Mouse (Mus musculus) telencephalon, adult 2 months (tissue): ENCODE measurements around the gene 2410015M20Rik.
"Not testable (repeated sequence)": the region's sequence is repeated elsewhere in the genome, so short reads cannot be mapped to it uniquely, and the experiment has no call there.

Experiments used
- DNase-seq: peaks from one replicate; pipeline ENCODE4 v3.0.0-alpha.2; 2011; ENCODE audit warnings: low read depth, low spot score

The 2410015M20Rik gene

DNA sequence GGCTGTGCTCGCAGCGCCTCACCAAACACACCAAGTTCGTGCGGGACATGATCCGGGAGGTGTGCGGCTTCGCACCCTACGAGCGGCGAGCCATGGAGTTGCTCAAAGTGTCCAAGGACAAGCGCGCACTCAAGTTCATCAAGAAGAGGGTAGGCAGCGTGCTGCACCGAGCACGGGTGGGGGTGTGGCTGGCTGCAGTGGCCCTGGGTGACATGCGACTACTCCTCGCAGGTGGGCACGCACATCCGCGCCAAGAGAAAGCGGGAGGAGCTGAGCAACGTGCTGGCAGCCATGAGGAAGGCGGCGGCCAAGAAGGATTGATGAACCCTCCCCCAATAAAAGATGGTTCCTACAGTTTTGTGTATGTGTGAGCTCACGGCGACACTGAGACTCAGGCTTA lies 4.3 kb upstream of the 2410015M20Rik start:
- not testable (repeated sequence) for DNase-seq

DNA sequence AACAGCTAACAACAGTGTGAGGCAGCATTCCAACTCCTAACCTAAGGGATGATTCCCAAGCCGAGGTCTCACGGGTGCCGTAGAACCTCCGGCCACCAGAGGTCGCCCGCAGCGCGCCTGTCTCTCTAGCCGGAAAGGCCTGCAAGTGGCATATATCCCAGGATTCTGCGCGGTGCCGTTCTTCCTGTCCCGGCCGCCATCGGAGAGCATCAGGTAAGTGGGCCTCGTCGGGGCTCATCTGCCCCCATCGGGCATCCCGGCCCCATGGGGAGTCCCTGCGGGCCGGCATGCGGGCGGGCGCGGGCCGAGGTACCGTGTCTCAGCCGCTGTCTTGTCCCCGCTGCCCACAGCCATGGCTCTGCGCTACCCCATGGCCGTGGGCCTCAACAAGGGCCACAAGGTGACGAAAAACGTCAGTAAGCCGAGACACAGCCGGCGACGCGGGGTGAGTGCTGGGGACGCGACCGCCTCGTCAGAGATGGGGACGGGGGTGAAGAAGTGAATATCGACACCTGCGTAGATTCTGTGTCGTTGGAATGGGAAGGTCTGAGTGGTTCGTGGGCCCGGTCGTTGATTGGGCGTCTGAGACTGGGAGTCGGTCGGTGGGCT lies 3.8 kb upstream of the 2410015M20Rik start, which contains the start of gene Rpl36:
Gene Rpl36 (plus strand): TSS at position 181 of the 609 bp plus-strand sequence.
- peak; percentile 92 for DNase-seq

DNA sequence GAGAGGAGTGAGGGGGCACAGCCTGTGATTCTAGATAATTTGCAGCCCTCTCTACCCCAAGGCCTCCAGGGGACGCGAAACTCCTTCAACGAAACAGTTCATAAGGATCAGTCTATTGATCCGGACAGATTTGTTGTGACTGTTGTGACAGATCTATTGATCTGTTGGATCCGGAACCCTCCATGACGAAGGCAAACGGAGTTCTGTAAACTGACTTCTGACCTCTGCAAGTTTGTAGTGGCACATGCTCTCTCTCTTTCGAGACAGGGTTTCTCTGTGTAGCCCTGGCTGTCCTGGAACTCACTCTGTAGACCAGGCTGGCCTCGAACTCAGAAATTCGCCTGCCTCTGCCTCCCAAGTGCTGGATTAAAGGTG lies 3.0 kb upstream of the 2410015M20Rik start:
- not testable (repeated sequence) for DNase-seq

DNA sequence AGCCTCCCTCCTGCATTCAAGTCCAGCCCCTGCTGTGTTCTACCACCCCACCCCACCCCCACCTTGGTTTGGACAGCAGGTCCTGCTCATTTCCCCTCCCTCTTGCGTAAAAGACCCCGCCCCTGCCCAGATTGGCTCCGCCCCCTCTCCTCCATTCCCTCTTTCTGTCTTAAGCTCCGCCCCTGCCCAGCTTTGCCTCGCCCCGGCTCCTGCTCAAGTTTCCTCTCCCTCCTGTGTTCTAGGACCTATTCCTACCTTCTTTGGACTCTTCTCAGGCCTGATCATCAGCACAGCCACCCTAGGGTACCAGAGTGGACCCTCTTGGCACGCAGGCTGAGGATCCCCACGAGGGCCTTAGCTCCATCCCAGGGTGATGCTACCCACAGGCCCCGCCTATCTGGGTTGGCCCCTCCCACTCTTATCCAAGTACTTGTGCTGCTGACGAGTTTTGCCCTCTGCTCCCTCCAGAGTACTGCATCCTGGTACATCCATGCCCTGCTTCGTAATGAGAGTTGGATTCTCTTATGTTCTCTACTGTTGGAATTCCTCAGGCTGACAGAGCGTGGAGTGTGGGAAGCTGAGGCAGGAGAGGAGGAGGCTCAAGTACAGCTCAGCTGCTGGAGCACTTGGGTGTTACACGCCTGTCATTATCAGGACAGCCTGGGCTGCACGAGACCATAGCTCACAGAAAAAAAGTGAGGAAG lies 2.4 kb upstream of the 2410015M20Rik start:
- no peak for DNase-seq

GRCm38 (mm10) chr17:56611323-56611722 lies 1.8 kb upstream of the 2410015M20Rik start:
- no peak for DNase-seq

DNA sequence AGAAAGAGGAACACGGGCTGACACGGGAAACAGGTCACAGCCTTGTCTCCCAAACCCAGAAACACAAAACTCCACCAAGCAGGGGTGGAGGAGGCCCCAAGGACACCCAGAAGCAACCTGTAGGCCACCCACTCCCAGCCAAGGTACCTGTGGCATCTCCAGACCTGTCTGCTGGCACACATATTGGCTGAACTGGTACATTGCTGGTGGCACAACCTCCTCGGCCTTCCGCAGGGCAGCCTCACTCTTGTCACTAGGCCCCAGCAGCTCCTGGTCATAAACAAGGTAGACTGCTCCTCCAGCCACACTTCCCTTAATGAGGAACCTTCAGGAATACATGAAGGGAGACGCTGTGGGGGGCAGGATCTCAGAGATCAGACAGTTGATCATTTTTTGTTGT lies 872 bp downstream of the 2410015M20Rik start:
- DNase-seq = no peak

DNA sequence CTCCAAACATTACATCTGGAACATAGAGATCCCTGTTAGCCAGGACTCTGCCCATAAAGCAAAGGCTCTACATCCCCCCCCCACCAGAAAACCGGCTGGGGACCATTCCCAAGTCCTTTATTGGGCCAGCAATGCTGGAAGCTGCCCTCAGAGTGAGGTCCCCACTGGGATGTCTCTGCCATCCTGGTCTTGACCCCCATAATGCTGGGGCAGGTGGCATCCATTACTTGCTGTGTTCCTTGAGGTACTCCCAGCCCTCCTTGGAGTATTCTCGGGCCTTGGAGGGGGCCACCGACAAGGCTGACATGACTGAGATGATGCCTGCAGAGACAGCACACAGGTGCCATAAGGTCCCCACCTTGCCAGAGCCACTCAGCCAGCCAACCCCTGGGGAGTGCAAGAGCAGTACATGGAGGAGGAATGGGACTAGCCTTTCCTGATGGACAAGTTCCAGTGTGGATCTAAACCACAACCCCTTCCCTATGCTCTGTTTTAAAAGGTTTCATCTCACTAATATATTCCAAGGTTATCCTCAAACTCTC lies 2.0 kb downstream of the 2410015M20Rik start:
- no peak for DNase-seq

GRCm38 (mm10) chr17:56605431-56605830 lies 4.1 kb downstream of the 2410015M20Rik start:
- no peak for DNase-seq

GRCm38 (mm10) chr17:56604422-56604821 lies 5.1 kb downstream of the 2410015M20Rik start:
- no peak for DNase-seq

GRCm38 (mm10) chr17:56604070-56604380 lies 5.5 kb downstream of the 2410015M20Rik start:
- no peak for DNase-seq

GRCm38 (mm10) chr17:56603186-56604069 lies 6.1 kb downstream of the 2410015M20Rik start:
- no peak for DNase-seq

GRCm38 (mm10) chr17:56593527-56594271 lies 15.9 kb downstream of the 2410015M20Rik start:
- DNase-seq = no peak

DNA sequence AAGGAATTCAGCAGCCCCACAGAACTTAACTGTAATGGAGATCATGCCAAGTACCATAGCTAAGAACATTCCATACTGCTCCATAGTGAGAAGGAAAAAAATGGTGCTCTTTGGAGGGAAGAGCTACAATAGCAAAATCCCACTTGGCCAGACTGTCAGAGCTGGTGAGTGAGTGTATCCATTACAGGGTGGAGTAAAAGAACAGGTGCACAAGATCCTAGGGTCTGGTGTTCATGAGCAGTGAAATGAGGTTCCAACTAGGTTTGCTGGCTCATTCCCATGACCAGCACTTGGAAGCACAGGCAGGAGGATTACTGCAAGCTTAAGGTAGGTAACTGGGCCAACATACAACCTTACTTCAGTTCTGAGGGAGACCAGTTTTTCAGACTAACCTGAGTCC lies 17.0 kb downstream of the 2410015M20Rik start:
- DNase-seq = no peak

DNA sequence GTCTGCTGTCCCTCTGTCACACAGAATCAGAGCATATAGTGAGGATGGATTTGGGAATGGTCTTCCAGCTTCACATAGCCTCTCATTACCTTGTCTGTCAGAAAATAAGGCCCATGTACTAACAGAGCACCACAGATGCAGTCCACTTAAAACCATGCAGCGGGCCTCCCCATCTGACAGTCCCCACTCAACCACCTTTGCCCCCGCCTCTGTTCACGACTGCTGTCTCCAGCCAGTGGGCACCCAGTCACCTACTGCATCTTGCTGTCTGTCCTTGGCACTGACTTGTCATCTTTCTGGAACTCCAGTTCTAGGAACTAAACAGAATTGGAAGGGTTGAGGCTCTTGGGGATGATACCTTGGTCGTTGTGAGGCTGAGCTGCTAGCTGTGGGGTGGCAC lies 20.6 kb downstream of the 2410015M20Rik start:
- DNase-seq = no peak

DNA sequence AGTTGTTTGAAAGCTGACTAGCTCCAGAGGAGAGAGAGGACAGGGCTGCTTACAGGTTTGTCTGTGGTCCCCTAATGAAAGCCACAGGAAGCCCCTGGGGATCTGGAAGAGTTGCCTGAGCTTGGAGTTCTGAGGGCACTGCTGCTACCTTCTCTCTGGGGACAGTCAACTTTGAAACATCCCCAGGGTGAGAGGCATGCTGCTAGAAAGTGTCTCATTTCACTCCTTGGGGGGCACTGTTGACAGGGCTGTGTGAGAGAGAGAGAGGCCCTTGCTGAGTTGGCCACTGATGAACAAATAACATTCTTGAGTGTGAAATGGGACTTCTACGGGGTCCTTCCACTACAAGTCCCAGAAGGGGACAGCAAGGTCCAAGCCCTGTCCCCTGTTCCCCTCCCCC lies 21.8 kb downstream of the 2410015M20Rik start:
- DNase-seq = no peak

- DNase-seq = peak; percentile 16
Measured at GRCm38 (mm10) chr17:56585171-56585821, 24.3 kb downstream of the 2410015M20Rik start.

DNA sequence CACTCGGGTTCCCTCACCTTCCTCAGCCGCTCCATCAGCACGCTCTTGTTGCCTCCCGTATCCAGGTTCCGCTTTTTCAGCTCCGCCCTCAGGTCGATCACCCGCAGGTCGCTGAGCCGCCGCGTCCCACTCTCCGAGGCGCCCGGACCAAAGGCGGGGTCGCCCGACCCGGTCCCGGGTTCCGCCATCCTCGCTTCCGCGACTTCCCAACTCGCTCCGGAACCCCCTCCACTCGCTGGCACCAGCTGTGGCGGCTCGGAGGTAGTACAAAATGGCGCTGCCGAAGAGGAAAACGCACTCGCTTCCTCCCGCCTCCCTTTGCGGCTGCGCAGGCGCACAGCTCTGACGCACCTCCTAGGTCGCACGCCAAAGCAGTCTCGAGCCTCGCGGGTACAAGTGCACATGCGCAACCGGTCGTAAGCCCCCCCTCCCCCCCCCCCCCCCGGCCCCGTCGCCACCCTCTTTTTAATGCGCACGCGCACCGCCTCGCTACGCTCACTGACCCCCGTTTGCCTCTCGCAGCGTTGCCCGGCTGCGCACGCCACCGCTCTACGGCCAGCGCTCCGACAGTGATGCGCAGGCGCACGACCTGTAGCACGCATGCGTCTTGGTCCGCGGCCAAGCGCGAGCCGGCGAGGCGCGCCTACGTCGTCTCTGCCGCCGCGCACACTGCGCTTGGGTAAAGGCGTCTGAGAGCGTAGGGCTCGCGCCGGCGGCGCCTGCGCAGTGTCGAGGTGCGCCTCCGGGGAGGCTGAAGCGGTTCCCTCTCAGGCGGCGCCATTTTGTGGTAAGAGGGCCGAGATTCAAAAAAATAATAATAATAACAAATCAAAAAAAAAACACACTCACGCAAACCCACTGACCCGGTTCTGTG lies 25.1 kb downstream of the 2410015M20Rik start, which contains the start of the genes Safb2 and Safb:
Gene Safb2 (minus strand): TSS at position 329 of the 874 bp plus-strand sequence.
Gene Safb (plus strand): TSS at position 569 of the 874 bp plus-strand sequence.
- peak; percentile 98 for DNase-seq

DNA sequence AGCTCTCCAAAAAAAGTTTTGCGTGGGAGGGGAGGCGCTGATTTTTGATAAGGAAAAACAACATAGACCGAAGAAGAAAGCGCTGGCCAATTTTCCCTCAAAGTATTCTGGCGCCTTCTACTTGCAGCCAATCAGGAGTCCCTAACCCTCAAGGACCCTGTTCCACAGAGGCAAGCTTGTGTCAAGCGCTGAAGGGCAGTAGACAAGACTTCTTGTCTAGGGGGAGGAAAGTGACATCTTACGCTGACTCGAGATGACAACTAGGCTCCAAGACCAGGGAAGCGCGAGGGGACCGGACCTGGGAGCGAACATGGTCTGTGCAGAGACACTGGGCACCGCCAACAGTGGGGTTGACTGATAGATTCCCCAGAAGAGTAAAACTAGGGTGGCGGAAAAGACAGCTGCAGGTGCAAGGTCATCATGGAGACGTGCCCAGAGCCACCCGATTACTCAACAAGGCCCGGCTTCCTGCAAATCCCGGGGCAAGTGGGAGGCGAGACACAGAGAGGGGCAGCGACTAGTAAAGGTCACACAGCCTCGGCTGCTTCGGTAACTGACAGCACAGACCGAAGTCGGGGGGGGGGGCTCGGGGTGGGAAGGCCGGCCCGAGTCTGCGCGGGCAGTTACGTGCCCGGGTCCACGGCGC lies 25.8 kb downstream of the 2410015M20Rik start:
- no peak for DNase-seq

GRCm38 (mm10) chr17:56583071-56583470 lies 26.5 kb downstream of the 2410015M20Rik start:
- no peak for DNase-seq
